Mouse (Mus musculus) CH12.LX (cell line): ENCODE results near the gene Ralb. TPM values are rescaled to one million over a fixed set of nuclear protein-coding genes. Genes with fewer than 3 reads are reported as not detected.

ENCODE experiments used
- DNase-seq: peaks from one replicate; pipeline ENCODE4 v3.0.0-alpha.2; 2013; ENCODE audit errors: extremely low read depth
- H3K27ac ChIP-seq: 2 replicates; pipeline ENCODE4 v1.5.1; 2012; ENCODE audit warnings: low read depth, mild to moderate bottlenecking, control low read depth, moderate library complexity; ENCODE audit not compliant: insufficient read depth
- H3K27me3 ChIP-seq: replicated peaks from 2 replicates; pipeline ENCODE3; 2012; ENCODE audit warnings: inconsistent platforms
- H3K36me3 ChIP-seq, 2 experiments: replicated peaks in 1 of 2; 2 replicates each; pipeline versions ENCODE3 to v1.6.1; 2012; ENCODE audit warnings: inconsistent platforms in 1 of 2, low read length in 1 of 2, mild to moderate bottlenecking in 1 of 2, mixed read lengths in 1 of 2, moderate library complexity in 1 of 2; ENCODE audit not compliant: control insufficient read depth in 1 of 2, insufficient read depth in 1 of 2
- H3K4me1 ChIP-seq, 2 experiments: 2 replicates each; pipeline ENCODE4 v1.6.1; 2012; ENCODE audit warnings: inconsistent platforms in 1 of 2, moderate library complexity in 1 of 2; ENCODE audit not compliant: insufficient read depth in 2 of 2, control insufficient read depth in 1 of 2
- H3K4me2 ChIP-seq: 2 replicates; pipeline ENCODE4 v1.6.1; 2012; ENCODE audit warnings: low read depth, mild to moderate bottlenecking, control low read depth; ENCODE audit not compliant: poor library complexity, insufficient read depth, severe bottlenecking
- H3K4me3 ChIP-seq, 3 experiments: fragments of 150-350 bp in 1 of 3; sonication (generic) in 1 of 3; replicated peaks in 1 of 3; 2 replicates each; pipeline versions ENCODE3 to v1.5.1; 2011 to 2012; ENCODE audit warnings: low read depth in 2 of 3, low read length in 2 of 3, mild to moderate bottlenecking in 2 of 3, moderate library complexity in 2 of 3, control low read depth in 1 of 3, improper control_type of control experiment in 1 of 3, inconsistent platforms in 1 of 3, mixed read lengths in 1 of 3; ENCODE audit not compliant: poor library complexity in 1 of 3
- H3K79me2 ChIP-seq: replicated peaks from 2 replicates; pipeline ENCODE4 v1.6.1; 2012; ENCODE audit warnings: mild to moderate bottlenecking, moderate library complexity; ENCODE audit not compliant: control insufficient read depth, poor library complexity, insufficient read depth, severe bottlenecking; ENCODE audit errors: extremely low read depth
- H3K9ac ChIP-seq: 2 replicates; pipeline ENCODE4 v1.6.1; 2012; ENCODE audit warnings: low read depth, mild to moderate bottlenecking, control low read depth, moderate library complexity; ENCODE audit not compliant: insufficient read depth
- H3K9me3 ChIP-seq: replicated peaks from 2 replicates; pipeline ENCODE3; 2012; ENCODE audit warnings: low read length, inconsistent platforms, mixed read lengths
- CHD1 ChIP-seq: IDR thresholded peaks from 2 replicates; pipeline ENCODE4 v1.6.1; 2012; ENCODE audit warnings: low read depth, low read length, improper control_type of control experiment, inconsistent platforms
- CHD2 ChIP-seq: IDR thresholded peaks from 2 replicates; pipeline ENCODE4 v1.6.1; 2011; ENCODE audit warnings: low read length, improper control_type of control experiment
- CTCF ChIP-seq, 2 experiments: IDR thresholded peaks in 1 of 2; conservative IDR thresholded peaks in 1 of 2; 2 replicates each; pipeline ENCODE4 v1.5.1; 2011 to 2012; ENCODE audit warnings: low read depth in 2 of 2, low read length in 2 of 2, improper control_type of control experiment in 1 of 2, inconsistent platforms in 1 of 2, mild to moderate bottlenecking in 1 of 2, moderate library complexity in 1 of 2
- ETS1 ChIP-seq: conservative IDR thresholded peaks from 2 replicates; pipeline ENCODE4 v1.6.1; 2012; ENCODE audit warnings: low read depth, mild to moderate bottlenecking, inconsistent platforms, low read length, improper control_type of control experiment, moderate library complexity
- JUN ChIP-seq: IDR thresholded peaks from 2 replicates; pipeline ENCODE4 v1.6.1; 2011; ENCODE audit warnings: low read depth, mild to moderate bottlenecking, low read length, improper control_type of control experiment, moderate library complexity; ENCODE audit not compliant: insufficient read depth
- KAT2A ChIP-seq: IDR thresholded peaks from 2 replicates; pipeline ENCODE4 v1.6.1; 2012; ENCODE audit warnings: low read length, improper control_type of control experiment, inconsistent platforms; ENCODE audit not compliant: insufficient replicate concordance
- MAFK ChIP-seq: IDR thresholded peaks from 2 replicates; pipeline ENCODE4 v1.6.1; 2011; ENCODE audit warnings: low read length, improper control_type of control experiment; ENCODE audit not compliant: insufficient replicate concordance
- MAZ ChIP-seq: IDR thresholded peaks from 2 replicates; pipeline ENCODE4 v1.6.1; 2012; ENCODE audit warnings: low read depth, mild to moderate bottlenecking, inconsistent platforms, low read length, improper control_type of control experiment, moderate library complexity
- MYC ChIP-seq: IDR thresholded peaks from 2 replicates; pipeline ENCODE4 v1.6.1; 2011; ENCODE audit warnings: low read depth, mild to moderate bottlenecking, improper control_type of control experiment, low read length
- PAX5 ChIP-seq: IDR thresholded peaks from 2 replicates; pipeline ENCODE4 v1.6.1; 2012; ENCODE audit warnings: low read length, inconsistent platforms, mixed read lengths
- POLR2AphosphoS2 ChIP-seq: IDR thresholded peaks from 2 replicates; pipeline ENCODE4 v1.6.1; 2011; ENCODE audit warnings: low read depth, low read length, improper control_type of control experiment
- RCOR1 ChIP-seq: conservative IDR thresholded peaks from 2 replicates; pipeline ENCODE4 v1.6.1; 2012; ENCODE audit warnings: low read depth, mild to moderate bottlenecking, inconsistent platforms, low read length, improper control_type of control experiment
- USF1 ChIP-seq: IDR thresholded peaks from 2 replicates; pipeline ENCODE4 v1.6.1; 2014; ENCODE audit warnings: low read depth, mild to moderate bottlenecking, inconsistent platforms, low read length, improper control_type of control experiment
- ZC3H11A ChIP-seq: IDR thresholded peaks from 2 replicates; pipeline ENCODE4 v1.6.1; 2012; ENCODE audit warnings: low read depth, mild to moderate bottlenecking, inconsistent platforms, low read length, improper control_type of control experiment
- ZKSCAN1 ChIP-seq: IDR thresholded peaks from 2 replicates; pipeline ENCODE4 v1.6.1; 2012; ENCODE audit warnings: low read depth, inconsistent platforms, low read length, improper control_type of control experiment, borderline replicate concordance
- ZNF384 ChIP-seq: IDR thresholded peaks from 2 replicates; pipeline ENCODE4 v1.6.1; 2012; ENCODE audit warnings: low read depth, low read length, improper control_type of control experiment, inconsistent platforms
- dilution Hi-C: fragments of 300-500 bp; cut with MboI; formaldehyde crosslinking; loops from 2 replicates; pipeline ENCODE4 v1.14.3; 2020; ENCODE audit warnings: low sequenced_read_pairs; ENCODE audit not compliant: extremely low pct_unique_long_range_greater_than_20kb, extremely low pct_ligation_motif_present
- in situ Hi-C: fragments of 300-500 bp; cut with MboI; formaldehyde crosslinking; loops from 3 replicates; pipeline ENCODE4 v1.14.3; 2019; ENCODE audit warnings: low sequenced_read_pairs, low pct_ligation_motif_present, low pct_unique_long_range_greater_than_20kb, mixed read lengths
- polyA plus RNA-seq: library from polyadenylated mRNA; unstranded; fragments of >175 nt; gene quantifications from 2 replicates; pipeline ENCODE4 v1.2.1, GENCODE M21; 2012; ENCODE audit warnings: low read depth; ENCODE audit not compliant: insufficient read length
- total RNA-seq, 2 experiments: library from RNA; depleted of rRNA; stranded (reverse); fragments of 300-350 nt in 1 of 2; fragments of >200 nt in 1 of 2; gene quantifications; 2 replicates each; pipeline ENCODE4 v1.2.3; 2012 to 2014

Ralb gene
- total and polyA plus RNA-seq, 3 experiments = 18.2 to 28.7 (median 22.9) TPM

DNA sequence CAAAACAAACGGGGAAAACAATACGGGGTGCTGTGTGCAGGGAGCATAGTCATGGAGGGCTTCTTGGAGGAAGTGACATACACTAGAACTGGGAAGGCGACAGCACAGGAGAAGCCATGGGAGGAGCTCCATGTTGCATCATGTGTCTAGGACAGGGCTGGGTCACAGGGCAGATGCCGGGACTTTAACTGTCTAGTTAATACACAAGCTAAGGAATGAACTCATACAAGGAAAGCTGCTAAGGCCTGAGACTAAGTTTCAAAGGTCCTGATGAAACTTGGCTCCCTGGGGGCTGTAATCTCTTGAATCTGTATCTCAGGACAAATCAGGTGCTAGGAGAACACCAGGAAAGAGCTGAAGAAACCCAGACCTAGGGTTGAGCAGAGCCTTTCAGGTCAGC, 18.1 kb upstream of the Ralb start:
- in situ Hi-C loops (no loop called here), dilution Hi-C loops (no loop called here)
- TF ChIP-seq RCOR1 (no peak), KAT2A (no peak), ZC3H11A (no peak), MAFK (no peak), CHD2 (no peak), PAX5 (no peak), CHD1 (no peak), POLR2AphosphoS2 (no peak), CTCF (conservative IDR thresholded peaks at IDR 0.05 in 1 of 2, IDR thresholded peaks at IDR 0.05 in 1 of 2; ENCODE audit: low read depth in 2 of 2, low read length in 2 of 2) (no peak), ZKSCAN1 (no peak)
- H3K4me3 ChIP-seq = no peak overlapping the region
- H3K27ac ChIP-seq = no peak overlapping the region
- H3K36me3 ChIP-seq = peaks cover 0 to 12% of the 10 kb centered on the region in 2 experiments
- peaks cover 13% of the 10 kb centered on the region for H3K9me3 ChIP-seq
- H3K9ac ChIP-seq = no peak overlapping the region
- no peak for DNase-seq
- H3K4me2 ChIP-seq = no peak overlapping the region
- no peaks in the 10 kb centered on the region for H3K79me2 ChIP-seq
- H3K27me3 ChIP-seq = no peaks in the 10 kb centered on the region
- H3K4me1 ChIP-seq = peaks cover 7 to 19% of the 10 kb centered on the region in 2 experiments

DNA sequence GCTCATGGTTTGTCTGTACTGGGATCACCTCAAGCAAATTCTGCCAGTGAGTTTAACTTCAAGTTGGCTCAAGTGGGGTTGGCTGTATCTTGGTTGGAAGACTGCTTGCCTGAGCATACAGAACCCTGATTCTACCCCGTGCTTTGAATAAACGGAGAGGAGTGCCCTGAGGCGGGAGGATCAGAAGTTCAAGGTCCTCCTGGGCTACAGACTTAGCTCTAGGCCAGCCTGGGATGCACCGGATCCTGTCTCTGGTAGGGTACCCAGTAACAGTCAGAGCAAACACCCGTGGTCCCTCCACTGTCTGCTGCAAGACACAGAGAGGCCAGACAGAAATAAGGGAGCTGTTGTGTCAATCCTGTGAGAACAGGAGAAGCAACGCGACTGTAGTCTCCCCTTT, 17.1 kb upstream of the Ralb start:
- peaks cover 0 to 2% of the 10 kb centered on the region in 2 experiments for H3K36me3 ChIP-seq
- DNase-seq = no peak
- no peak overlapping the region for H3K4me3 ChIP-seq
- H3K27me3 ChIP-seq = no peaks in the 10 kb centered on the region
- no peak overlapping the region for H3K27ac ChIP-seq
- no peak overlapping the region for H3K9ac ChIP-seq
- TF ChIP-seq MYC = no peak
- TF ChIP-seq MAZ = no peak
- TF ChIP-seq ZNF384 = no peak
- no peaks in the 10 kb centered on the region for H3K79me2 ChIP-seq
- no peak overlapping the region for H3K4me2 ChIP-seq
- dilution Hi-C loops (no loop called here), in situ Hi-C loops (no loop called here)
- H3K4me1 ChIP-seq = peaks cover 3 to 12% of the 10 kb centered on the region in 2 experiments
- H3K9me3 ChIP-seq = peaks cover 6% of the 10 kb centered on the region

DNA sequence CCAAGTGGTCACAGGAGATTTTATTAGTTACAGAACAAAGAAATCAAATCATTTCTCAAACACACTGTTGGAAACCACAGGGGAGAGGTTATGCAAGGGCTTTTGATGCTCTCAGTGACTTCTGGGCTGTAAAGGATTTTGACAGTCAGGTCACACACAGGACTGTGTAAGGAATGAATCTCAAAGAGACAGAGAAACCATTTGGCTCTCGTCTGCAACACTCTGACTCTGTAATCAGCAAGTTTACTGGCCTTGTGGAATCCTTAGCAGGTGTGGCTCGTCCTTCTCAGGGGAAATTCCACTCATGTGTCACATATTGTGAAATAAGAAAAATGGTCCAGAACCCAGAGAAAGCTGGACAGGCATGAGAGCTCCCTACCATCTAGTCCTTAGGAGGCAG, 16.4 kb upstream of the Ralb start:
- Histone ChIP-seq H3K27me3 (no peaks in the 10 kb centered on the region), H3K9me3 (peaks cover 5% of the 10 kb centered on the region), H3K4me3 (no peak overlapping the region), H3K36me3 (no peaks in the 10 kb centered on the region), H3K4me2 (no peak overlapping the region), H3K9ac (no peak overlapping the region), H3K27ac (no peak overlapping the region), H3K79me2 (no peaks in the 10 kb centered on the region), H3K4me1 (peaks cover 0 to 8% of the 10 kb centered on the region in 2 experiments; a peak in 2 of 4 replicates)
- dilution Hi-C loops = no loop called here
- in situ Hi-C loops = no loop called here
- TF ChIP-seq CHD1 (no peak), JUN (no peak), ETS1 (no peak), USF1 (no peak)
- DNase-seq = no peak
